Mouse (Mus musculus): ENCODE data around the gene Tspoap1. TPM values are rescaled to one million over a fixed set of nuclear protein-coding genes. Genes with fewer than 3 reads are reported as not detected.

The Tspoap1 gene
- 0.59 and 1.2 TPM in 2 replicates for polyA plus RNA-seq (2015; fragmentation: Nextera tagmentation; extraction: Ambion mirVana)

- H3K9ac ChIP-seq (replicated peaks) = no peak within 1 kb of the TSS; the same call in none of the 2 replicates
- TF ChIP-seq CTCF (IDR thresholded peaks at IDR 0.05; ENCODE audit: low read depth) (no peak), EP300 (IDR thresholded peaks at IDR 0.05; ENCODE audit: low read depth) (no peak)
- no peaks in the 10 kb centered on the region for H3K9me3 ChIP-seq (ENCODE audit: low read length)
- no peak for ATAC-seq
- peak; percentile 53 for DNase-seq
- no peak within 1 kb of the TSS for H3K27ac ChIP-seq (ENCODE audit: low read depth)
- peaks cover 8% of the 10 kb centered on the region; the same call in 1 of the 2 replicates for H3K4me1 ChIP-seq (ENCODE audit: insufficient read depth)
- 10% methylated on average over 23 of the region's 23 CpGs for WGBS (ENCODE audit: insufficient replicate concordance)
- H3K36me3 ChIP-seq (replicated peaks; ENCODE audit: insufficient read depth, low read length) = peaks cover 13% of the 10 kb centered on the region
- no peak within 1 kb of the TSS for H3K4me2 ChIP-seq (ENCODE audit: low read depth, low read length)
- peaks cover 45% of the 10 kb centered on the region for H3K27me3 ChIP-seq (ENCODE audit: insufficient read depth, low read length)
- no peak within 1 kb of the TSS for H3K4me3 ChIP-seq (ENCODE audit: low read depth, low read length)
Measured at GRCm38 (mm10) chr11:87760301-87761081, at the start of gene Tspoap1. Tspoap1 (plus strand) TSS chr11:87760541.

- no peak for ATAC-seq
- Histone ChIP-seq H3K9ac (replicated peaks) (no peak overlapping the region), H3K27ac (ENCODE audit: low read depth) (no peak overlapping the region), H3K4me3 (ENCODE audit: low read depth, low read length) (no peak overlapping the region), H3K9me3 (ENCODE audit: low read length) (no peaks in the 10 kb centered on the region), H3K27me3 (ENCODE audit: insufficient read depth, low read length) (no peaks in the 10 kb centered on the region), H3K36me3 (replicated peaks; ENCODE audit: insufficient read depth, low read length) (no peaks in the 10 kb centered on the region), H3K4me1 (ENCODE audit: insufficient read depth) (peaks cover 35% of the 10 kb centered on the region), H3K4me2 (ENCODE audit: low read depth, low read length) (no peak overlapping the region)
- 47% methylated on average over 4 of the region's 4 CpGs for WGBS (ENCODE audit: insufficient replicate concordance)
- no peak for DNase-seq
- no peak for TF ChIP-seq CTCF (IDR thresholded peaks at IDR 0.05; ENCODE audit: low read depth)
- TF ChIP-seq EP300 (IDR thresholded peaks at IDR 0.05; ENCODE audit: low read depth) = no peak
Measured at GRCm38 (mm10) chr11:87712188-87712587, 48.2 kb upstream of the Tspoap1 start.

GRCm38 (mm10) chr11:87715999-87716398, 44.3 kb upstream of the Tspoap1 start:
- no peak overlapping the region for H3K27ac ChIP-seq (ENCODE audit: low read depth)
- 0 out of 2 replicates have a peak, but pooled peaks cover 3% of the 10 kb centered on the region for H3K36me3 ChIP-seq (replicated peaks; ENCODE audit: insufficient read depth, low read length)
- no peaks in the 10 kb centered on the region for H3K27me3 ChIP-seq (ENCODE audit: insufficient read depth, low read length)
- no peak overlapping the region for H3K9ac ChIP-seq (replicated peaks)
- no peaks in the 10 kb centered on the region for H3K9me3 ChIP-seq (ENCODE audit: low read length)
- no peak for DNase-seq
- no peak overlapping the region for H3K4me3 ChIP-seq (ENCODE audit: low read depth, low read length)
- no peak for ATAC-seq
- H3K4me1 ChIP-seq (ENCODE audit: insufficient read depth) = peaks cover 19% of the 10 kb centered on the region
- no peak overlapping the region for H3K4me2 ChIP-seq (ENCODE audit: low read depth, low read length)
- TF ChIP-seq CTCF (IDR thresholded peaks at IDR 0.05; ENCODE audit: low read depth) (peak; percentile 41), EP300 (IDR thresholded peaks at IDR 0.05; ENCODE audit: low read depth) (no peak)
- WGBS (ENCODE audit: insufficient replicate concordance) = 79% methylated on average over 4 of the region's 4 CpGs

GRCm38 (mm10) chr11:87719526-87719925, 40.8 kb upstream of the Tspoap1 start:
- TF ChIP-seq EP300 (IDR thresholded peaks at IDR 0.05; ENCODE audit: low read depth) = no peak
- DNase-seq (no peak), ATAC-seq (no peak)
- WGBS (ENCODE audit: insufficient replicate concordance) = 57% methylated on average over 7 of the region's 7 CpGs
- Histone ChIP-seq H3K4me2 (ENCODE audit: low read depth, low read length) (no peak overlapping the region), H3K27ac (ENCODE audit: low read depth) (no peak overlapping the region), H3K4me3 (ENCODE audit: low read depth, low read length) (no peak overlapping the region), H3K27me3 (ENCODE audit: insufficient read depth, low read length) (no peaks in the 10 kb centered on the region), H3K36me3 (replicated peaks; ENCODE audit: insufficient read depth, low read length) (0 out of 2 replicates have a peak, but pooled peaks cover 3% of the 10 kb centered on the region), H3K9me3 (ENCODE audit: low read length) (no peaks in the 10 kb centered on the region), H3K9ac (replicated peaks) (no peak overlapping the region), H3K4me1 (ENCODE audit: insufficient read depth) (peaks cover 5% of the 10 kb centered on the region)

- H3K27ac ChIP-seq (ENCODE audit: low read depth) = no peak overlapping the region
- no peak overlapping the region for H3K4me2 ChIP-seq (ENCODE audit: low read depth, low read length)
- peaks cover 4% of the 10 kb centered on the region for H3K4me1 ChIP-seq (ENCODE audit: insufficient read depth)
- no peak for TF ChIP-seq EP300 (IDR thresholded peaks at IDR 0.05; ENCODE audit: low read depth)
- TF ChIP-seq CTCF (IDR thresholded peaks at IDR 0.05; ENCODE audit: low read depth) = peak; percentile 24; the same call in 1 of the 2 replicates
- WGBS (ENCODE audit: insufficient replicate concordance) = 63% methylated on average over 9 of the region's 9 CpGs
- H3K36me3 ChIP-seq (replicated peaks; ENCODE audit: insufficient read depth, low read length) = 0 out of 2 replicates have a peak, but pooled peaks cover 3% of the 10 kb centered on the region
- no peak overlapping the region for H3K4me3 ChIP-seq (ENCODE audit: low read depth, low read length)
- no peaks in the 10 kb centered on the region for H3K27me3 ChIP-seq (ENCODE audit: insufficient read depth, low read length)
- DNase-seq (no peak), ATAC-seq (no peak)
- H3K9ac ChIP-seq (replicated peaks) = no peak overlapping the region
- no peaks in the 10 kb centered on the region for H3K9me3 ChIP-seq (ENCODE audit: low read length)
Measured at GRCm38 (mm10) chr11:87720324-87720723, 40.0 kb upstream of the Tspoap1 start.

GRCm38 (mm10) chr11:87720839-87721238, 39.5 kb upstream of the Tspoap1 start:
- no peak for ATAC-seq

More at GRCm38 (mm10) chr11:87720839-87721238, 39.5 kb upstream of the Tspoap1 start:
- H3K9me3 ChIP-seq (ENCODE audit: low read length) = no peaks in the 10 kb centered on the region
- no peak overlapping the region for H3K27ac ChIP-seq (ENCODE audit: low read depth)
- no peak overlapping the region for H3K4me3 ChIP-seq (ENCODE audit: low read depth, low read length)
- no peak overlapping the region for H3K9ac ChIP-seq (replicated peaks)
- 67% methylated on average over 9 of the region's 9 CpGs for WGBS (ENCODE audit: insufficient replicate concordance)
- 0 out of 2 replicates have a peak, but pooled peaks cover 3% of the 10 kb centered on the region for H3K36me3 ChIP-seq (replicated peaks; ENCODE audit: insufficient read depth, low read length)
- DNase-seq = no peak
- H3K4me2 ChIP-seq (ENCODE audit: low read depth, low read length) = no peak overlapping the region
- H3K4me1 ChIP-seq (ENCODE audit: insufficient read depth) = peaks cover 8% of the 10 kb centered on the region
- TF ChIP-seq EP300 (IDR thresholded peaks at IDR 0.05; ENCODE audit: low read depth) (no peak), CTCF (IDR thresholded peaks at IDR 0.05; ENCODE audit: low read depth) (no peak)
- no peaks in the 10 kb centered on the region for H3K27me3 ChIP-seq (ENCODE audit: insufficient read depth, low read length)

All from liver, postnatal 0 days (tissue).